In genomic region chr17:11737905-11738304, GRCm38 (mm10) we compare ENCODE assay signal across 33 mouse cellular contexts.
"Had no signal": no experiment of that assay in that cellular context is flagged by ENCODE, and none has a peak within 500 bp of the region (broad histone marks: within the 10 kb centered on the region; RNA-seq: fewer than 3 reads in every experiment).

No protein-coding gene starts in this region.

- H3K36me3 ChIP-seq: limb, embryonic 10.5 days; limb, embryonic 12.5 days; limb, embryonic 13.5 days; limb, embryonic 15.5 days; liver, embryonic 12.5 days; liver, embryonic 13.5 days; liver, embryonic 15.5 days; lung, embryonic 15.5 days; midbrain, embryonic 10.5 days; midbrain, embryonic 12.5 days; midbrain, embryonic 13.5 days; midbrain, embryonic 15.5 days; neural tube, embryonic 12.5 days; neural tube, embryonic 13.5 days had no signal

- H3K4me1 ChIP-seq: limb, embryonic 10.5 days; limb, embryonic 12.5 days; limb, embryonic 13.5 days; limb, embryonic 15.5 days; liver, embryonic 13.5 days; liver, embryonic 15.5 days; lung, embryonic 15.5 days; midbrain, embryonic 15.5 days; neural tube, embryonic 12.5 days; neural tube, embryonic 13.5 days had no signal

- H3K4me3 ChIP-seq: limb, embryonic 10.5 days; limb, embryonic 12.5 days; limb, embryonic 13.5 days; limb, embryonic 15.5 days; liver, embryonic 12.5 days; liver, embryonic 13.5 days; liver, embryonic 15.5 days; lung, embryonic 15.5 days; megakaryocyte, embryonic 14.5 days; midbrain, embryonic 10.5 days; midbrain, embryonic 12.5 days; midbrain, embryonic 13.5 days; midbrain, embryonic 15.5 days; myocyte; neural tube, embryonic 12.5 days; neural tube, embryonic 13.5 days had no signal

- H3K4me2 ChIP-seq: limb, embryonic 12.5 days; limb, embryonic 13.5 days; limb, embryonic 15.5 days; liver, embryonic 11.5 days; liver, embryonic 12.5 days; liver, embryonic 13.5 days; liver, embryonic 15.5 days; lung, embryonic 14.5 days; lung, embryonic 15.5 days; midbrain, embryonic 11.5 days; midbrain, embryonic 12.5 days; midbrain, embryonic 13.5 days; midbrain, embryonic 15.5 days; neural tube, embryonic 12.5 days; neural tube, embryonic 13.5 days had no signal

- ATAC-seq: liver, embryonic 12.5 days; liver, postnatal 0 days; lung, postnatal 0 days; midbrain, embryonic 13.5 days; midbrain, embryonic 15.5 days; midbrain, embryonic 16.5 days had no signal

- H3K9ac ChIP-seq: limb, embryonic 12.5 days; limb, embryonic 13.5 days; limb, embryonic 15.5 days; liver, embryonic 12.5 days; liver, embryonic 13.5 days; liver, embryonic 14.5 days; liver, embryonic 15.5 days; liver, postnatal 0 days; lung, embryonic 14.5 days; lung, embryonic 15.5 days; midbrain, embryonic 12.5 days; midbrain, embryonic 13.5 days; midbrain, embryonic 15.5 days; neural tube, embryonic 12.5 days; neural tube, embryonic 13.5 days had no signal

- H3K9me3 ChIP-seq: limb, embryonic 10.5 days; limb, embryonic 12.5 days; limb, embryonic 13.5 days; limb, embryonic 15.5 days; liver, embryonic 12.5 days; liver, embryonic 13.5 days; liver, embryonic 15.5 days; lung, embryonic 15.5 days; midbrain, embryonic 10.5 days; midbrain, embryonic 12.5 days; midbrain, embryonic 13.5 days; midbrain, embryonic 15.5 days; neural tube, embryonic 12.5 days; neural tube, embryonic 13.5 days had no signal

- H3K27me3 ChIP-seq: limb, embryonic 12.5 days; limb, embryonic 13.5 days; limb, embryonic 15.5 days; liver, embryonic 12.5 days; liver, embryonic 13.5 days; liver, embryonic 15.5 days; lung, embryonic 15.5 days; megakaryocyte, embryonic 14.5 days; midbrain, embryonic 12.5 days; midbrain, embryonic 13.5 days; midbrain, embryonic 15.5 days; neural tube, embryonic 12.5 days; neural tube, embryonic 13.5 days had no signal

- H3K27ac ChIP-seq: limb, embryonic 10.5 days; limb, embryonic 12.5 days; limb, embryonic 13.5 days; limb, embryonic 15.5 days; liver, embryonic 12.5 days; liver, embryonic 13.5 days; liver, embryonic 14.5 days; liver, embryonic 15.5 days; lung, embryonic 15.5 days; macrophage; midbrain, embryonic 10.5 days; midbrain, embryonic 12.5 days; midbrain, embryonic 13.5 days; midbrain, embryonic 15.5 days; neural tube, embryonic 12.5 days; neural tube, embryonic 13.5 days had no signal

- DNase-seq: left cerebral cortex, postnatal 4 days; liver; liver, embryonic 13.5 days; liver, postnatal 0 days; lung, adult 18-20 months; lung, adult 2 months; lung, embryonic 14.5 days; lung, postnatal 10 days; lung, postnatal 14 days; lung, postnatal 36 days; lung, postnatal 4 days; midbrain, embryonic 14.5 days had no signal
